Mouse (Mus musculus) G1E (cell line): ENCODE results near the gene Faf1.

ENCODE experiments used
- CTCF ChIP-seq: IDR thresholded peaks from 2 replicates; pipeline ENCODE4 v1.5.1; 2012; ENCODE audit warnings: low read depth, low read length, inconsistent platforms, mixed read lengths
- GATA1 ChIP-seq: IDR thresholded peaks from 2 replicates; pipeline ENCODE4 v1.6.1; 2012; ENCODE audit warnings: borderline replicate concordance, low read length, inconsistent platforms, mixed read lengths
- TAL1 ChIP-seq: conservative IDR thresholded peaks from 2 replicates; pipeline ENCODE4 v1.6.1; 2012; ENCODE audit warnings: low read depth, low read length, inconsistent platforms, mixed read lengths

- TF ChIP-seq CTCF (no peak), GATA1 (no peak), TAL1 (no peak)
Observed at GRCm38 (mm10) chr4:109945554-109945953, 269.2 kb downstream of the Faf1 start.
